ENCODE assay signal across 8 mouse cellular contexts in genomic region chr5:125244825-125245533, GRCm38 (mm10).
DNase-seq lines count a peak whose midpoint lies in the region; ATAC-seq and TF ChIP-seq lines count a peak whose summit lies in the region.

No protein-coding gene starts in this region.

- H3K27ac ChIP-seq in heart, embryonic 12.5 days (ENCODE audit: poor library complexity, severe bottlenecking): no peak overlapping the region
- H3K27ac ChIP-seq in CH12.LX (ENCODE audit: insufficient read depth, low read depth): no peak overlapping the region
- peak overlapping the region; percentile 85 for H3K27ac ChIP-seq in forebrain, embryonic 11.5 days (ENCODE audit: low read depth, low read length)
- H3K27ac ChIP-seq in midbrain, embryonic 10.5 days (replicated peaks): peak overlapping the region; percentile 90

- TF ChIP-seq CTCF in CH12.LX (conservative IDR thresholded peaks at IDR 0.05 in 1 of 2, IDR thresholded peaks at IDR 0.05 in 1 of 2; ENCODE audit: low read depth in 2 of 2, low read length in 2 of 2): no peak

- in situ Hi-C loops in CH12.LX (cut with MboI; ENCODE audit: low pct_ligation_motif_present, low pct_unique_long_range_greater_than_20kb, low sequenced_read_pairs): loop anchor here (10.0 kb wide), 1 partner anchor 120 kb away; no protein-coding TSS in a partner anchor

- TF ChIP-seq EP300 in CH12.LX (IDR thresholded peaks at IDR 0.05; ENCODE audit: low read length): no peak

- no peaks in the 10 kb centered on the region for H3K27me3 ChIP-seq in heart, embryonic 12.5 days (replicated peaks)
- peaks cover 48% of the 10 kb centered on the region for H3K27me3 ChIP-seq in CH12.LX (replicated peaks)
- H3K27me3 ChIP-seq in forebrain, embryonic 11.5 days (ENCODE audit: control insufficient read depth, insufficient read depth, low read length): no peaks in the 10 kb centered on the region
- peaks cover 7% of the 10 kb centered on the region; the same call in 1 of the 2 replicates for H3K27me3 ChIP-seq in midbrain, embryonic 10.5 days (ENCODE audit: low read depth, poor library complexity, severe bottlenecking)

- 20% methylated on average over 13 of the region's 13 CpGs for WGBS in heart, embryonic 12.5 days
- WGBS in forebrain, embryonic 11.5 days: 2% methylated on average over 12 of the region's 13 CpGs
- 6% methylated on average over 11 of the region's 13 CpGs for WGBS in midbrain, embryonic 10.5 days

- dilution Hi-C loops in CH12.LX (cut with MboI; ENCODE audit: extremely low pct_ligation_motif_present, extremely low pct_unique_long_range_greater_than_20kb, low sequenced_read_pairs): no loop called here

- no peak for DNase-seq in heart, postnatal 25 days (ENCODE audit: low spot score)
- DNase-seq in CH12.LX (ENCODE audit: extremely low read depth): no peak
- no peak for DNase-seq in forebrain, embryonic 11.5 days (ENCODE audit: low spot score)
- no peak for DNase-seq in midbrain, embryonic 10.5 days (ENCODE audit: low spot score)
- DNase-seq in spleen, postnatal 36 days (ENCODE audit: low spot score in 2 of 2): no peak
- no peak for DNase-seq in lung, postnatal 4 days
- DNase-seq in T-cell, adult 2 months (ENCODE audit: low spot score): no peak

- H3K79me2 ChIP-seq in CH12.LX (replicated peaks; ENCODE audit: control insufficient read depth, extremely low read depth, insufficient read depth, poor library complexity, severe bottlenecking): no peaks in the 10 kb centered on the region

- H3K4me1 ChIP-seq in heart, embryonic 12.5 days (replicated peaks): peaks cover 38% of the 10 kb centered on the region
- H3K4me1 ChIP-seq in CH12.LX (ENCODE audit: control insufficient read depth in 1 of 2, insufficient read depth in 2 of 2): peaks cover 4 to 26% of the 10 kb centered on the region in 2 experiments
- peaks cover 22% of the 10 kb centered on the region for H3K4me1 ChIP-seq in forebrain, embryonic 11.5 days (replicated peaks; ENCODE audit: control insufficient read depth, insufficient read depth, low read length)
- peaks cover 59% of the 10 kb centered on the region for H3K4me1 ChIP-seq in midbrain, embryonic 10.5 days

- H3K4me3 ChIP-seq in heart, embryonic 12.5 days: peak overlapping the region; percentile 37
- H3K4me3 ChIP-seq in CH12.LX (replicated peaks in 1 of 3; ENCODE audit: low read depth in 2 of 3, low read length in 2 of 3, poor library complexity in 1 of 3): no peak overlapping the region
- peak overlapping the region; percentile 19; the same call in 1 of the 2 replicates for H3K4me3 ChIP-seq in forebrain, embryonic 11.5 days (ENCODE audit: low read depth, low read length)
- peak overlapping the region; percentile 53 for H3K4me3 ChIP-seq in midbrain, embryonic 10.5 days

- H3K4me2 ChIP-seq in heart, embryonic 12.5 days: peak overlapping the region; percentile 70
- H3K4me2 ChIP-seq in CH12.LX (ENCODE audit: insufficient read depth, low read depth, poor library complexity, severe bottlenecking): peak overlapping the region; percentile 70
- H3K4me2 ChIP-seq in forebrain, embryonic 11.5 days (ENCODE audit: low read depth, low read length, severe bottlenecking): peak overlapping the region; percentile 59

- ATAC-seq in heart, embryonic 12.5 days (ENCODE audit: insufficient number of reproducible peaks, low FRiP score): peak; percentile 25; the same call in 1 of the 2 replicates
- ATAC-seq in forebrain, embryonic 11.5 days (replicated peaks; ENCODE audit: low FRiP score): peak; percentile 52; the same call in 1 of the 2 replicates

- no peaks in the 10 kb centered on the region for H3K36me3 ChIP-seq in heart, embryonic 12.5 days
- no peaks in the 10 kb centered on the region for H3K36me3 ChIP-seq in CH12.LX (replicated peaks in 1 of 2; ENCODE audit: control insufficient read depth in 1 of 2, insufficient read depth in 1 of 2, low read length in 1 of 2)
- H3K36me3 ChIP-seq in forebrain, embryonic 11.5 days (ENCODE audit: control insufficient read depth, insufficient read depth, low read length): no peaks in the 10 kb centered on the region
- no peaks in the 10 kb centered on the region for H3K36me3 ChIP-seq in midbrain, embryonic 10.5 days

- intact Hi-C loops in heart, postnatal 25 days (cut with DNase I): no loop called here

- no peaks in the 10 kb centered on the region for H3K9me3 ChIP-seq in heart, embryonic 12.5 days (replicated peaks)
- H3K9me3 ChIP-seq in CH12.LX (replicated peaks; ENCODE audit: low read length): peaks cover 3% of the 10 kb centered on the region
- H3K9me3 ChIP-seq in forebrain, embryonic 11.5 days (ENCODE audit: control insufficient read depth, low read length): no peaks in the 10 kb centered on the region
- no peaks in the 10 kb centered on the region for H3K9me3 ChIP-seq in midbrain, embryonic 10.5 days (replicated peaks)

- TF ChIP-seq RAD21 in CH12.LX (IDR thresholded peaks at IDR 0.05; ENCODE audit: low read depth, low read length): no peak

- peak overlapping the region; percentile 71 for H3K9ac ChIP-seq in heart, embryonic 12.5 days
- no peak overlapping the region for H3K9ac ChIP-seq in CH12.LX (ENCODE audit: insufficient read depth, low read depth)
- peak overlapping the region; percentile 51 for H3K9ac ChIP-seq in forebrain, embryonic 11.5 days (ENCODE audit: low read length)

- no peak for TF ChIP-seq POLR2A in CH12.LX (IDR thresholded peaks at IDR 0.05; ENCODE audit: low read depth, low read length)

TF ChIP-seq in CH12.LX, 34 proteins besides CTCF, POLR2A, EP300 and RAD21:
- no peak for TF ChIP-seq HCFC1 (IDR thresholded peaks at IDR 0.05; ENCODE audit: low read depth, low read length)
- TF ChIP-seq KAT2A (IDR thresholded peaks at IDR 0.05; ENCODE audit: insufficient replicate concordance, low read length): no peak
- no peak for TF ChIP-seq MAX (IDR thresholded peaks at IDR 0.05; ENCODE audit: low read length)
- no peak for TF ChIP-seq CHD2 (IDR thresholded peaks at IDR 0.05; ENCODE audit: low read length)
- no peak for TF ChIP-seq USF2 (conservative IDR thresholded peaks at IDR 0.05; ENCODE audit: low read depth, low read length)
- TF ChIP-seq MEF2A (IDR thresholded peaks at IDR 0.05; ENCODE audit: borderline replicate concordance, low read depth, low read length): no peak
- TF ChIP-seq CHD1 (IDR thresholded peaks at IDR 0.05; ENCODE audit: low read depth, low read length): no peak
- TF ChIP-seq MAZ (IDR thresholded peaks at IDR 0.05; ENCODE audit: low read depth, low read length): no peak
- no peak for TF ChIP-seq ZNF384 (IDR thresholded peaks at IDR 0.05; ENCODE audit: low read depth, low read length)
- TF ChIP-seq RCOR1 (conservative IDR thresholded peaks at IDR 0.05; ENCODE audit: low read depth, low read length): no peak

Comparison
In these comparisons a context has a peak if more than half of its experiments do, and no peak if none do; other contexts are left out.
1. H3K27ac ChIP-seq: peak in forebrain, embryonic 11.5 days (single experiment) and midbrain, embryonic 10.5 days (single experiment); none in heart, embryonic 12.5 days (single experiment) and CH12.LX (single experiment).
2. H3K4me3 ChIP-seq: peak in heart, embryonic 12.5 days (single experiment), forebrain, embryonic 11.5 days (single experiment) and midbrain, embryonic 10.5 days (single experiment); none in CH12.LX (0 of 3).
3. Peak in every context shown above with its lines, with median percentiles within 50 percentile points of each other: H3K4me2 ChIP-seq.